Mouse (Mus musculus) thymus, adult 2 months (tissue): ENCODE measurements around the gene Chchd4.

Experiments
- CTCF ChIP-seq: fragments of 200-500 bp; IDR thresholded peaks from 2 replicates; pipeline ENCODE4 v1.5.1; 2012; ENCODE audit warnings: mild to moderate bottlenecking, control low read depth, low read length, moderate library complexity, borderline replicate concordance; ENCODE audit not compliant: control insufficient read depth, poor library complexity, insufficient read depth; ENCODE audit errors: extremely low read depth
- POLR2A ChIP-seq: fragments of 200-500 bp; IDR thresholded peaks from 2 replicates; pipeline ENCODE4 v1.6.1; 2012; ENCODE audit warnings: mild to moderate bottlenecking, low read length, control low read depth, moderate library complexity; ENCODE audit not compliant: control insufficient read depth, poor library complexity, insufficient read depth; ENCODE audit errors: extremely low read depth

- TF ChIP-seq CTCF (no peak), POLR2A (no peak)
These were observed 2.6 kb downstream of the Chchd4 start for GRCm38 (mm10) chr6:91470712-91471111.
